Mouse (Mus musculus) neutrophil, adult 83 days (primary cell): ENCODE results near the gene Ttc9. TPM values are rescaled to one million over a fixed set of nuclear protein-coding genes. Genes with fewer than 3 reads are reported as not detected.

ENCODE experiments used
- total RNA-seq, 2 experiments: library from RNA; stranded (reverse); gene quantifications; one replicate each; pipeline ENCODE4 v1.2.4; 2023

The Ttc9 gene
- total RNA-seq, result not detected

DNA sequence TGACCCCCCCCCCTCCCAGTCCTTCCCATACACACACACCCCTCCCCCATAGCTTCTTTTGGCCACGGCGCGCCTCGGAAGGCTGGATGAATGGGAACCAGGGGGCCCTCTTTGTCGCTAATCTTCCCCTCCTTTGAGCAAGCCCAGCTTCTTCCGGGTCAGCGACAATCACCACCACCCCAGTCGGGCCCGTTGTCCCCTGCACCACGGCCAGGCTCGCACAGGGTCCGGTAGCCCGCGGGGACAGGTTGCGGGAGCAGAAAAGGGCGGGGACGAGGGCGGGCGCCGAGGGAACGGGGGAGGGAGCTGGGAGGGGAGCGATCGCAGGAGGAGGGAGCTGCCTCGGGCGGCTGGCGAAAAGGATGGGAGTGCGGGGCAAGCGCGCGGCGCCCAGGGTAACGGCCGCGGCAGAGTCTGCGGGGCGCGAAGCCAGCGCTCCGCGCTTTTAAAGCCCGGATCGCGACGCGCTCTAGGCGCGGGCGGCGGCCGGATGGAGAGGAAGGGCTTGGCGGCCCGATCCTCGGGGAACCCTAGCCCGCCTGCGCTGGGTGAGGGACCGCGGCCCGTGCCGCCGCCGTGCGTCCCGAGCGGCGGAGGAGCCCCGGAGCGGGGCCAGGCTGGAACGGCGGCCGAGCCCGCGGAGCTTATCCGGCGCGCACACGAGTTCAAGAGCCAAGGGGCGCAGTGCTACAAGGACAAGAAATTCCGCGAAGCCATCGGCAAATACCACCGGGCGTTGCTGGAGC, at the start of gene Ttc9:
Ttc9 (plus strand) TSS at position 335 of the 746 bp plus-strand sequence.

DNA sequence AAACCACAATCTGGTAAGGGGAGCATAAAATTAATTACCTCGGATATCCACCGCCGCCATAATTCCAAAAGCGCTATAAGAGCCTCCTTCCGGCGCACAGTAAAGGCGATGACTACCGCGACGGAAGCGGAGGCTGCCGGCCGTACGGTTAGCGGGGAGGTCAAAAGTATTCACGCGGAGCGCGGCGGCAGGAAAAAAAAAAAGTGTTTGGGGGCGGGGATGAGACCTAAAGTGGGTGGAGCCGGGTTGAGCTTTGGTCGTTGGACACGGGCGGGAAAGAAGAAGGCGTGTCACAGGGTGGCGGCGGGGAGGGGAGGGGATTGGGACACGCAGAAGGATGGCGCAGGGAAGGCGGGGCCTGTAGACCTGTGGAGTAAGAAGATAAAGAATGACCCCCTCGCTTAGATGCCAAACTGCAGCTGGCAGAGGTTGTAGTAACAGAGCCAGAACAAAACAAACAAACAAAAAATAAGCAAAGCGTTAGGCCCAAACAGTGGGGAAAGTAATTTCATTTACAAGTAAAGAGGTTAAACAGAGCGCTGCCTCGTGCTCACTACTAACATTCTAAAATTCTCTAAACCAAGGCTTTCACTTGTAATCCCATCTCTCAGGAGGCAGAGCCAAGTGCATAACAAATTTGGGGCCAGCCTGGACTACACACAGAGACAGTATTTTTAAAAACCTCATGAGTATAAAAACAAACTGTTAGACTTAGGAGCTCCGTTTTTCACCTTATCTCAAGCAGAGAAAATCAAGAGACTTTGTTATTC, 36.0 kb upstream of the Ttc9 start, which contains the start of gene Med6:
Med6 (minus strand) TSS at position 107 of the 770 bp plus-strand sequence.

Other genes starting within 250 kb of the Ttc9 start
- gene Adam4, start 209.3 kb upstream of the Ttc9 start, total RNA-seq, result 1 to 10 TPM in 1 of 2 experiments, under 1 TPM in 1; 0.48 to 1.1 TPM
- gene Cox16, start 146.1 kb upstream of the Ttc9 start, total RNA-seq, result 10 to 100 TPM; 28.2 to 38.4 TPM
- 1 to 10 TPM; 8.8 to 9.7 TPM for gene Gm20498, start 98.3 kb upstream of the Ttc9 start, total RNA-seq
- gene Synj2bp, start 98.3 kb upstream of the Ttc9 start, total RNA-seq, result 10 to 100 TPM; 11.9 to 13.7 TPM
- gene Adam21, start 62.8 kb upstream of the Ttc9 start, total RNA-seq, result not detected
- gene Med6, start 36.2 kb upstream of the Ttc9 start, total RNA-seq, result 10 to 100 TPM; 22.3 to 23.8 TPM
- gene Map3k9, start 149.9 kb downstream of the Ttc9 start, total RNA-seq, result 10 to 100 TPM; 32.6 to 37.3 TPM
- gene Pcnx, start 228.8 kb downstream of the Ttc9 start, total RNA-seq, result 10 to 100 TPM; 49.2 to 50.4 TPM